Mouse (Mus musculus): ENCODE data around the gene Fndc4.

The Fndc4 gene

GRCm38 (mm10) chr5:31295606-31296141 is at the start of gene Fndc4:
TSS of gene Fndc4 (minus strand) at chr5:31296080.
- Histone ChIP-seq H3K27me3 (ENCODE audit: control insufficient read depth, insufficient read depth, low read length, poor library complexity, severe bottlenecking) (peaks cover 5% of the 10 kb centered on the region; the same call in 1 of the 2 replicates), H3K36me3 (ENCODE audit: control insufficient read depth, insufficient read depth, low read length, poor library complexity, severe bottlenecking) (no peaks in the 10 kb centered on the region)
- peak; percentile 25 for DNase-seq (ENCODE audit: low read depth, low spot score)

- peak; percentile 74 for DNase-seq (ENCODE audit: low read depth, low spot score)
- H3K27me3 ChIP-seq (ENCODE audit: control insufficient read depth, insufficient read depth, low read length, poor library complexity, severe bottlenecking) = no peaks in the 10 kb centered on the region
- no peaks in the 10 kb centered on the region for H3K36me3 ChIP-seq (ENCODE audit: control insufficient read depth, insufficient read depth, low read length, poor library complexity, severe bottlenecking)
Measured at GRCm38 (mm10) chr5:31328255-31328654, 32.4 kb upstream of the Fndc4 start.

GRCm38 (mm10) chr5:31326850-31327249 is 31.0 kb upstream of the Fndc4 start:
- H3K36me3 ChIP-seq (ENCODE audit: control insufficient read depth, insufficient read depth, low read length, poor library complexity, severe bottlenecking) = no peaks in the 10 kb centered on the region
- no peaks in the 10 kb centered on the region for H3K27me3 ChIP-seq (ENCODE audit: control insufficient read depth, insufficient read depth, low read length, poor library complexity, severe bottlenecking)
- DNase-seq (ENCODE audit: low read depth, low spot score) = peak; percentile 52

GRCm38 (mm10) chr5:31324085-31324484 is 28.2 kb upstream of the Fndc4 start:
- Histone ChIP-seq H3K36me3 (ENCODE audit: control insufficient read depth, insufficient read depth, low read length, poor library complexity, severe bottlenecking) (no peaks in the 10 kb centered on the region), H3K27me3 (ENCODE audit: control insufficient read depth, insufficient read depth, low read length, poor library complexity, severe bottlenecking) (no peaks in the 10 kb centered on the region)
- DNase-seq (ENCODE audit: low read depth, low spot score) = peak; percentile 18

DNA sequence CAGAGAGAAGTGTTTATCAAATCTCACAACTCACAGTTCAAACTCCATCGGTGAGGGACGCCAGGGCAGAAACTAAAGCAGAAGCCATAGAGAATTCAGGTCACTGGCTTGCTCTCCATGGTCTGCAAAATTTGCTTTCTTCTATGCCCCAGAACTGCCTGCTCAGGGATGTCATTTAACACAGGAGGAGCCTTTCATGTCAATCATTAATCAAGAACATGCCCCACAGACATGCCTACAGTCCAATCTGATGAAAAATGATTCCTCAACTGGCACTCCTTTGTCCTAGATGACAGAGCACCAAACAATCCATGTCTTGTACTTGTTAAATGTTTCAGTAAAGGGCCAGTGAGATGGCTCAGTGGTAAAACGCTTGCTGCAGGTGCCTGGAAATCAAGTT is 26.9 kb upstream of the Fndc4 start:
- H3K36me3 ChIP-seq (ENCODE audit: control insufficient read depth, insufficient read depth, low read length, poor library complexity, severe bottlenecking) = no peaks in the 10 kb centered on the region
- H3K27me3 ChIP-seq (ENCODE audit: control insufficient read depth, insufficient read depth, low read length, poor library complexity, severe bottlenecking) = no peaks in the 10 kb centered on the region
- no peak for DNase-seq (ENCODE audit: low read depth, low spot score)

- no peak for DNase-seq (ENCODE audit: low read depth, low spot score)
- H3K27me3 ChIP-seq (ENCODE audit: control insufficient read depth, insufficient read depth, low read length, poor library complexity, severe bottlenecking) = no peaks in the 10 kb centered on the region
Measured at GRCm38 (mm10) chr5:31312806-31313205, 16.9 kb upstream of the Fndc4 start.

DNA sequence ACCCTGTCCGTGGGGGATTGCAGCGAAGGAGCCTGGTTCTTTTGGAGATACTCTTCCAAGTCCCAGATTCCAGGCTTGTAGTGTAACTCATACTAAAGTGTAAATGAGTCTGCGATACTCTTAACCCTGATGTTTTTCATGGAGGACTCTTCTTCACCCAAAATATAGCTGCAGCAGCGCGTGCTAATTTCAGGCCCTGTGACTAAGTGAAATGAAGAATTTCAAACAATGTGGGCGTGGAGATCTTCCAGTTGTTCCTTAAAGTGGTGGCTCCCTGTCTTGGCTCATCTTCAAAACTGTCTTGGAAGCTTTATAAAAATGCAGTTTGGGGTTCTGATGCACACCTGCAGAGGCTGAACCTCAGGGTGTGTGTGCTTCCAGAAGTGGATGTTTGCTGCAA is 7.2 kb upstream of the Fndc4 start:
- no peak for DNase-seq (ENCODE audit: low read depth, low spot score)
- Histone ChIP-seq H3K27me3 (ENCODE audit: control insufficient read depth, insufficient read depth, low read length, poor library complexity, severe bottlenecking) (no peaks in the 10 kb centered on the region), H3K36me3 (ENCODE audit: control insufficient read depth, insufficient read depth, low read length, poor library complexity, severe bottlenecking) (no peaks in the 10 kb centered on the region)

More at GRCm38 (mm10) chr5:31312806-31313205, 16.9 kb upstream of the Fndc4 start:
- H3K36me3 ChIP-seq (ENCODE audit: control insufficient read depth, insufficient read depth, low read length, poor library complexity, severe bottlenecking) = no peaks in the 10 kb centered on the region

GRCm38 (mm10) chr5:31301866-31302265 is 6.0 kb upstream of the Fndc4 start:
- Histone ChIP-seq H3K27me3 (ENCODE audit: control insufficient read depth, insufficient read depth, low read length, poor library complexity, severe bottlenecking) (no peaks in the 10 kb centered on the region), H3K36me3 (ENCODE audit: control insufficient read depth, insufficient read depth, low read length, poor library complexity, severe bottlenecking) (no peaks in the 10 kb centered on the region)
- DNase-seq (ENCODE audit: low read depth, low spot score) = peak; percentile 31

DNA sequence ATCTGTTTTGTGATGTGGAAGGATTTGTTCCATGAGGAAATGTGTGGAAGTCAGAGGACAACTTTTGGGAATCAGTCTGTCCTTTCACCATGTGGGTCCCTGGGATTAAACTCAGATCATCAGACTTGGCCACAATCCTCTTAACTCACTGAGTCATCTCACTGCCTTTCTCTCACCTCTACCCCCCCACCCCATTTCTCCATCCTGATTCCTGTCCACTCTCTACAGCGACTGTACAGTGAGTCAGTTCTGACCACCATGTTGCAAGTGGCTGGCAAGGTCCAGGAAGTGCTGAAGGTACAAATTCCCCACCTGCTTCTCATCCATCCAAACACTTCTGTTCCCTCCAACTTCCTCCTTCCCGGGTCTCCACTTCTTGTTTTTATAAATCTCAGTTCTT is 2.6 kb upstream of the Fndc4 start:
- Histone ChIP-seq H3K36me3 (ENCODE audit: control insufficient read depth, insufficient read depth, low read length, poor library complexity, severe bottlenecking) (no peaks in the 10 kb centered on the region), H3K27me3 (ENCODE audit: control insufficient read depth, insufficient read depth, low read length, poor library complexity, severe bottlenecking) (peaks cover 5% of the 10 kb centered on the region; the same call in 1 of the 2 replicates)
- no peak for DNase-seq (ENCODE audit: low read depth, low spot score)

- no peak for DNase-seq (ENCODE audit: low read depth, low spot score)
Measured at GRCm38 (mm10) chr5:31297981-31298380, 2.1 kb upstream of the Fndc4 start.

DNA sequence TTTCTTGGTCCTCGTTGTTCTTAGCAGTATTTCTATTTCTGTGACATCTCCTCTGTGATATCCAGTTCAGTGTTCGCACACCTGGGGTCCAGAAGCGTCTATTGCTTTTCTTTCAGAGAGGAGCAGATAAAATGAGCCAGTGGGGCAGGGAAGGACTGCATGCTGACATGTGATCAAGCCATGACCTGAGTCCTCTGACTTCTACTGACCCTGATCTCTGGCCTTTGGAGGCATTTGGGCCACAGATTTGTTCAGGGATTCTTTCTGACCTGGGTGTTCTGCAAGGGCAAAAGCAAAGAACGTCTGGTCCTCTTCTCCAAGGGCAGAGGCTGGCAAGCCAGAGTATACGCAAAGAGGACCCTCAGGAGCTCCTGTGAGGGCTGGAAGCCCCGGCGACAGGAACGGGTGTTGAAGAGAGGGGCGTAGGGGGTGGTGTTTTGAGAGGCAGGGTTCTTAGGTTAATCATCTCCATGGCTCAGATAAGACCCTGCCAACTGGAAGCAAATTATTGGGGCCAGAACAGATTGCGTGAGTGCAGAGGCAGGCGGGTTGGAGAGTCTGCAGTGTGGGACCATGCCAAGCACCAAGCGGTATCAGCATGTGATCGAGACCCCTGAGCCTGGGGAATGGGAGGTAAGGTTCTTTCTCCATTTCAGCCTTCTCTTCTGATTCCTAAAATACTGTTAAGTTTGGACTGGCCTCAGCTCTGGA is 1.3 kb upstream of the Fndc4 start, which contains the start of gene Gckr:
Gene Gckr, plus strand, starts transcription at position 397 of the 711 bp plus-strand sequence.
- no peak for DNase-seq (ENCODE audit: low read depth, low spot score)
- no peaks in the 10 kb centered on the region for H3K36me3 ChIP-seq (ENCODE audit: control insufficient read depth, insufficient read depth, low read length, poor library complexity, severe bottlenecking)
- peaks cover 5% of the 10 kb centered on the region; the same call in 1 of the 2 replicates for H3K27me3 ChIP-seq (ENCODE audit: control insufficient read depth, insufficient read depth, low read length, poor library complexity, severe bottlenecking)

More at GRCm38 (mm10) chr5:31297981-31298380, 2.1 kb upstream of the Fndc4 start:
- Histone ChIP-seq H3K27me3 (ENCODE audit: control insufficient read depth, insufficient read depth, low read length, poor library complexity, severe bottlenecking) (peaks cover 5% of the 10 kb centered on the region; the same call in 1 of the 2 replicates), H3K36me3 (ENCODE audit: control insufficient read depth, insufficient read depth, low read length, poor library complexity, severe bottlenecking) (no peaks in the 10 kb centered on the region)

DNA sequence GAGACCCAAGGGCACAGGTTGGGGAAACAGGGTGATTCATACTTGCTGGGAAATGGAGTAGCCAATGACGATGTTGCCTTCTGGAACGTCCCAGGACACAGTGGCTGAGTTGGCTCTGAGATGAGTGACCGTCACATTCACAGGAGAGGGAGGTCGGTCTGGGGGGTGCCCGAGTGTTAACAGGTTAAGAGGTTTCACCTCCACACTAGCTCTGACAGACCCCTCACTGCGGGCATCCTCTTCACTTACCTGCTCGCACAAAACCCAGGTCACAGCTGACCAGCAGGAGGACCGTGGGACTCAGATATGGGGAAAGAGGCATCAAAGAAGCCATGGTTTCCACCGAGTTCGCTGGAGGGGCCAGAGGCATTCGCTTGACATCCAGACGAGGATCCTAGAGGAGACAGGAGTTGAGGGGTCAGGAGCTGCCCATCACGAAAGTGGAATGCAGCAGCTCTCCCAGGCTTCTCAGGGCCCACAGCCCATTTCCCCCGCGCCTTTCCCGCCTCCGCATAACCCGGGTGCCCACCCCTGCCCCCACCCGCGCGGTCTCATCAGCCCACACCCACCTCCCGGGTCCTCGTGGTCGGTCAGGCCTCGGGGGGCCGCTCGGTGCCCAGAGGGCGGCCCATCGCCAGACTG is 795 bp downstream of the Fndc4 start:
- no peak for DNase-seq (ENCODE audit: low read depth, low spot score)
- peaks cover 5% of the 10 kb centered on the region; the same call in 1 of the 2 replicates for H3K27me3 ChIP-seq (ENCODE audit: control insufficient read depth, insufficient read depth, low read length, poor library complexity, severe bottlenecking)
- no peaks in the 10 kb centered on the region for H3K36me3 ChIP-seq (ENCODE audit: control insufficient read depth, insufficient read depth, low read length, poor library complexity, severe bottlenecking)

DNA sequence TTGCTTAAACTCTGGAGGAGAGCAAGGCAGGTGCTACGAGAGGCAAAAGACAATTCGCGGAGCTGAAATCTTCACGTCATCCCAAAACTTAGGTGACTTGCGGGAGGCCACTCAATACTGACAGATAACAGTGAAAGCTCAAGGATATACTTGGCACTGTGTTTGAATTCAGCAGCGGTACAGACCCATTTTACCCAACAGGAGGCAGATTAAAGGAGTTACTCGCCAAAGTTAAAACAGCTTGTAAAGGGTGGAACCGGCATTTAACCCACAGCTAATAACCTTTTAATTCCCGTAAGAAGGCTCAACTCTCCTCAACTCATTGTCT is 4.6 kb downstream of the Fndc4 start:
- no peak for DNase-seq (ENCODE audit: low read depth, low spot score)
- H3K36me3 ChIP-seq (ENCODE audit: control insufficient read depth, insufficient read depth, low read length, poor library complexity, severe bottlenecking) = no peaks in the 10 kb centered on the region
- H3K27me3 ChIP-seq (ENCODE audit: control insufficient read depth, insufficient read depth, low read length, poor library complexity, severe bottlenecking) = peaks cover 5% of the 10 kb centered on the region; the same call in 1 of the 2 replicates

GRCm38 (mm10) chr5:31290521-31291360 is 5.1 kb downstream of the Fndc4 start, which contains the start of gene Ift172:
TSS of gene Ift172 (minus strand) at chr5:31291116.
- H3K27me3 ChIP-seq (ENCODE audit: control insufficient read depth, insufficient read depth, low read length, poor library complexity, severe bottlenecking) = peaks cover 4% of the 10 kb centered on the region; the same call in 1 of the 2 replicates
- H3K36me3 ChIP-seq (ENCODE audit: control insufficient read depth, insufficient read depth, low read length, poor library complexity, severe bottlenecking) = no peaks in the 10 kb centered on the region
- peak; percentile 100 for DNase-seq (ENCODE audit: low read depth, low spot score)

All from splenic B cell, adult 2 months (primary cell).